Comparison of ENCODE assay signal across 8 mouse cellular contexts in the genomic region with DNA sequence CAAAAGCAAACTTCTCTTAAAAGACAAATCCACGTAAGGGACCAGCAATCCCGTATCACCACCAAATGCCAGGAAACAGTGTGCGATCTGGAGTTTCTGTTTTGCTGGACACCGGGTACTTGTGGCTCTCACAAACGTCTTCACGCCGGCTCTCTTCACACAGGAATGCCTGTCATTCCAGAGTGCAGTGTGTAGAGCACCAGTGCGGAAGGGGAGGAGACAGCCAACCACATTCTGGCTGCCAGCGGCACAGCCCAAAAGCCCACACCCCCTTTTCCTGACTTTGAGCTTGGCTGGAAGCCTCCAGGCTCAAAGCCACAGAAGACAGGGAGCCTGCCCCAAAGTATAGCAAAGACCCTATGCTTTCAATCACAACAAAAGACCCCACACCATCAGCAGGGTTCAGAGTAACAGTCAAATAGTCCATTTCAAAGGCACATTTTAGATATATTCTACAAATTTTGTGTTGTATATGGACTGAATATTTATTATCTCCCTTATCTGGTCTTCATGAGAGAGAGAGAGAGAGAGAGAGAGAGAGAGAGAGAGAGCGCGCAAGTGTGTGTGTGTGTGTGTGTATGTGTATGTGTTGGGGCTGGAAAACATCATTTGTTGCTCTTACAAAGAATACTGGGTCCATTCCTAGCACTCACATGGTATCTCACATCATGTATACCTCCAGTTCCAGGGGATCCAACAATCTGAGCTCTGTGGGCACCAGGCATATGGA. TPM values are rescaled to one million over a fixed set of nuclear protein-coding genes. Genes with fewer than 3 reads are reported as not detected.
DNase-seq lines count a peak whose midpoint lies in the region; ATAC-seq and TF ChIP-seq lines count a peak whose summit lies in the region.

No protein-coding gene starts in this region.

- no peaks in the 10 kb centered on the region for H3K36me3 ChIP-seq in hindbrain, embryonic 11.5 days (ENCODE audit: control insufficient read depth, insufficient read depth, low read length)
- H3K36me3 ChIP-seq in limb, embryonic 14.5 days (ENCODE audit: control insufficient read depth, insufficient read depth, low read length) = no peaks in the 10 kb centered on the region
- no peaks in the 10 kb centered on the region for H3K36me3 ChIP-seq in midbrain, embryonic 12.5 days
- no peaks in the 10 kb centered on the region for H3K36me3 ChIP-seq in stomach, postnatal 0 days (ENCODE audit: control insufficient read depth, insufficient read depth, low read length)

- peaks cover 2% of the 10 kb centered on the region; the same call in 1 of the 2 replicates for H3K4me1 ChIP-seq in brown adipose tissue, adult 24 weeks (ENCODE audit: control insufficient read depth, insufficient read depth, insufficient read length, low read length)
- no peaks in the 10 kb centered on the region for H3K4me1 ChIP-seq in hindbrain, embryonic 11.5 days (replicated peaks; ENCODE audit: control insufficient read depth, insufficient read depth, low read length)
- H3K4me1 ChIP-seq in limb, embryonic 14.5 days (ENCODE audit: control insufficient read depth, insufficient read depth, low read length) = peaks cover 14% of the 10 kb centered on the region
- peaks cover 9% of the 10 kb centered on the region; the same call in 1 of the 2 replicates for H3K4me1 ChIP-seq in midbrain, embryonic 12.5 days
- no peaks in the 10 kb centered on the region for H3K4me1 ChIP-seq in stomach, postnatal 0 days (replicated peaks; ENCODE audit: control insufficient read depth, insufficient read depth)

- TF ChIP-seq EP300 in stomach, postnatal 0 days (optimal IDR thresholded peaks at IDR 0.05) = no peak

- no peak for ATAC-seq in hindbrain, embryonic 11.5 days (ENCODE audit: low FRiP score)
- peak; percentile 72 for ATAC-seq in limb, embryonic 14.5 days (ENCODE audit: low FRiP score, low read depth)
- no peak for ATAC-seq in midbrain, embryonic 12.5 days (ENCODE audit: low FRiP score, low read depth)
- peak; percentile 78 for ATAC-seq in stomach, postnatal 0 days (ENCODE audit: low FRiP score, low TSS enrichment)

- peak; percentile 22; the same call in 1 of the 2 replicates for TF ChIP-seq POLR2A in limb, embryonic 14.5 days (IDR thresholded peaks at IDR 0.05; ENCODE audit: borderline replicate concordance, extremely low read depth, insufficient read depth, insufficient read length)

- no peak overlapping the region for H3K9ac ChIP-seq in hindbrain, embryonic 11.5 days (ENCODE audit: low read depth, low read length)
- H3K9ac ChIP-seq in limb, embryonic 14.5 days (ENCODE audit: low read depth, low read length, severe bottlenecking) = peak overlapping the region; percentile 38
- no peak overlapping the region; the same call in 1 of the 2 replicates for H3K9ac ChIP-seq in midbrain, embryonic 12.5 days (replicated peaks)
- H3K9ac ChIP-seq in stomach, postnatal 0 days (ENCODE audit: low read length) = no peak overlapping the region

- no peak for TF ChIP-seq CTCF in stomach, postnatal 0 days (IDR thresholded peaks at IDR 0.05; ENCODE audit: low read depth)

- no peak overlapping the region for H3K4me2 ChIP-seq in hindbrain, embryonic 11.5 days (replicated peaks; ENCODE audit: low read depth, low read length)
- H3K4me2 ChIP-seq in limb, embryonic 14.5 days (replicated peaks; ENCODE audit: low read depth, low read length, severe bottlenecking) = peak overlapping the region; percentile 41
- H3K4me2 ChIP-seq in midbrain, embryonic 12.5 days (replicated peaks) = 0 out of 2 replicates have a peak overlapping the region, but pooled peaks have one; percentile 16
- peak overlapping the region; percentile 59 for H3K4me2 ChIP-seq in stomach, postnatal 0 days (replicated peaks; ENCODE audit: low read depth)

- H3K27ac ChIP-seq in brown adipose tissue, adult 24 weeks (replicated peaks; ENCODE audit: low read depth, low read length) = peak overlapping the region; percentile 82
- H3K27ac ChIP-seq in hindbrain, embryonic 11.5 days (ENCODE audit: low read depth, low read length) = no peak overlapping the region
- peak overlapping the region; percentile 52 for H3K27ac ChIP-seq in limb, embryonic 14.5 days (replicated peaks; ENCODE audit: low read depth, low read length)
- no peak overlapping the region for H3K27ac ChIP-seq in midbrain, embryonic 12.5 days (replicated peaks)
- peak overlapping the region; percentile 71 for H3K27ac ChIP-seq in stomach, postnatal 0 days (replicated peaks)

- H3K9me3 ChIP-seq in hindbrain, embryonic 11.5 days (ENCODE audit: control insufficient read depth, low read length) = no peaks in the 10 kb centered on the region
- H3K9me3 ChIP-seq in limb, embryonic 14.5 days (ENCODE audit: control insufficient read depth, low read length) = no peaks in the 10 kb centered on the region
- no peaks in the 10 kb centered on the region for H3K9me3 ChIP-seq in midbrain, embryonic 12.5 days
- no peaks in the 10 kb centered on the region for H3K9me3 ChIP-seq in stomach, postnatal 0 days (ENCODE audit: control insufficient read depth, low read length)

- 45% methylated on average over 11 of the region's 11 CpGs for WGBS in hindbrain, embryonic 11.5 days
- WGBS in limb, embryonic 14.5 days = 34% methylated on average over 11 of the region's 11 CpGs
- 38% methylated on average over 11 of the region's 11 CpGs for WGBS in midbrain, embryonic 12.5 days
- WGBS in stomach, postnatal 0 days = 16% methylated on average over 11 of the region's 11 CpGs

- peak; percentile 85 for DNase-seq in NIH3T3 (ENCODE audit: low read depth)
- peak; percentile 46 for DNase-seq in forelimb bud, embryonic 11.5 days (ENCODE audit: low read depth, low spot score)
- DNase-seq in hindbrain, embryonic 11.5 days (ENCODE audit: low spot score) = peak; percentile 34
- DNase-seq in limb, embryonic 14.5 days (ENCODE audit: low spot score) = peak; percentile 82
- peak; percentile 60 for DNase-seq in stomach, postnatal 0 days (ENCODE audit: low spot score)
- DNase-seq in thymus, postnatal 4 days = no peak

- H3K4me3 ChIP-seq in brown adipose tissue, adult 24 weeks (ENCODE audit: insufficient read depth, low read depth, low read length) = peak overlapping the region; percentile 67
- H3K4me3 ChIP-seq in hindbrain, embryonic 11.5 days (ENCODE audit: low read depth, low read length) = no peak overlapping the region
- peak overlapping the region; percentile 21 for H3K4me3 ChIP-seq in limb, embryonic 14.5 days (replicated peaks; ENCODE audit: low read length)
- no peak overlapping the region for H3K4me3 ChIP-seq in midbrain, embryonic 12.5 days
- H3K4me3 ChIP-seq in stomach, postnatal 0 days (ENCODE audit: low read depth, low read length) = peak overlapping the region; percentile 35

- H3K27me3 ChIP-seq in hindbrain, embryonic 11.5 days (ENCODE audit: control insufficient read depth, insufficient read depth, low read length) = no peaks in the 10 kb centered on the region
- H3K27me3 ChIP-seq in limb, embryonic 14.5 days (ENCODE audit: control insufficient read depth, insufficient read depth, low read length) = no peaks in the 10 kb centered on the region
- no peaks in the 10 kb centered on the region for H3K27me3 ChIP-seq in midbrain, embryonic 12.5 days
- no peaks in the 10 kb centered on the region for H3K27me3 ChIP-seq in stomach, postnatal 0 days (ENCODE audit: control insufficient read depth, insufficient read depth, low read length)

RNA-seq across cellular contexts. Expression of a gene that starts 24.1 kb away (rescaled TPM):
- 5.9 and 11.6 TPM in 2 replicates for polyA plus RNA-seq in brown adipose tissue, adult 24 weeks (2012; ENCODE audit: insufficient read depth, insufficient read length, missing spikeins)
- 23.3 and 27.2 TPM in 2 replicates for polyA plus RNA-seq in hindbrain, embryonic 11.5 days (2014; fragmentation: Nextera tagmentation; extraction: Ambion mirVana)
- 26.9 and 28.5 TPM in 2 replicates for polyA plus RNA-seq in limb, embryonic 14.5 days (2012; rRNA removed)
- 23.6 and 25.9 TPM in 2 replicates for polyA plus RNA-seq in limb, embryonic 14.5 days (2014; fragmentation: Nextera tagmentation; extraction: Ambion mirVana)
- 19.7 and 20.7 TPM in 2 replicates for polyA plus RNA-seq in midbrain, embryonic 12.5 days (2016; fragmentation: Nextera tagmentation; extraction: Ambion mirVana)
- 17.6 and 20.6 TPM in 2 replicates for polyA plus RNA-seq in stomach, postnatal 0 days (2015; fragmentation: Nextera tagmentation; extraction: Ambion mirVana)

RNA-seq across cellular contexts. Expression of a gene that starts 44.8 kb away (rescaled TPM):
- polyA plus RNA-seq in brown adipose tissue, adult 24 weeks (2012; ENCODE audit: insufficient read depth, insufficient read length, missing spikeins) = 3.4 and 7.6 TPM in 2 replicates
- polyA plus RNA-seq in hindbrain, embryonic 11.5 days (2014; fragmentation: Nextera tagmentation; extraction: Ambion mirVana) = 51.3 and 53.6 TPM in 2 replicates
- 38.7 and 39.4 TPM in 2 replicates for polyA plus RNA-seq in limb, embryonic 14.5 days (2012; rRNA removed)
- 41.3 and 42.0 TPM in 2 replicates for polyA plus RNA-seq in limb, embryonic 14.5 days (2014; fragmentation: Nextera tagmentation; extraction: Ambion mirVana)
- polyA plus RNA-seq in midbrain, embryonic 12.5 days (2016; fragmentation: Nextera tagmentation; extraction: Ambion mirVana) = 90.2 and 92.9 TPM in 2 replicates
- polyA plus RNA-seq in stomach, postnatal 0 days (2015; fragmentation: Nextera tagmentation; extraction: Ambion mirVana) = 23.4 and 25.2 TPM in 2 replicates

Comparison
In these comparisons a context has a peak if more than half of its experiments do, and no peak if none do; other contexts are left out.
1. H3K27ac ChIP-seq: peak in brown adipose tissue, adult 24 weeks (single experiment), limb, embryonic 14.5 days (single experiment) and stomach, postnatal 0 days (single experiment); none in hindbrain, embryonic 11.5 days (single experiment) and midbrain, embryonic 12.5 days (single experiment).
2. H3K4me3 ChIP-seq: peak in brown adipose tissue, adult 24 weeks (single experiment), limb, embryonic 14.5 days (single experiment) and stomach, postnatal 0 days (single experiment); none in hindbrain, embryonic 11.5 days (single experiment) and midbrain, embryonic 12.5 days (single experiment).
3. ATAC-seq: peak in limb, embryonic 14.5 days (single experiment) and stomach, postnatal 0 days (single experiment); none in hindbrain, embryonic 11.5 days (single experiment) and midbrain, embryonic 12.5 days (single experiment).